Mouse (Mus musculus) layer of hippocampus, postnatal 25 days (tissue): ENCODE results near the gene Dnajc7. TPM values are rescaled to one million over a fixed set of nuclear protein-coding genes. Genes with fewer than 3 reads are reported as not detected.
"Not testable (repeated sequence)": the region's sequence is repeated elsewhere in the genome, so short reads cannot be mapped to it uniquely, and the experiment has no call there.

Experiments
- DNase-seq, 2 experiments: peaks; one replicate each; pipeline ENCODE4 v3.0.0; 2022; ENCODE audit warnings: mixed read lengths in 2 of 2, low spot score in 1 of 2; ENCODE audit errors: extremely low spot score in 1 of 2
- total RNA-seq, 2 experiments: library from RNA; stranded (reverse); gene quantifications; 2 replicates each; pipeline ENCODE4 v1.2.3; 2021

Dnajc7 gene
- total RNA-seq, 2 experiments from 2014 or later: 234 to 286 TPM

DNA sequence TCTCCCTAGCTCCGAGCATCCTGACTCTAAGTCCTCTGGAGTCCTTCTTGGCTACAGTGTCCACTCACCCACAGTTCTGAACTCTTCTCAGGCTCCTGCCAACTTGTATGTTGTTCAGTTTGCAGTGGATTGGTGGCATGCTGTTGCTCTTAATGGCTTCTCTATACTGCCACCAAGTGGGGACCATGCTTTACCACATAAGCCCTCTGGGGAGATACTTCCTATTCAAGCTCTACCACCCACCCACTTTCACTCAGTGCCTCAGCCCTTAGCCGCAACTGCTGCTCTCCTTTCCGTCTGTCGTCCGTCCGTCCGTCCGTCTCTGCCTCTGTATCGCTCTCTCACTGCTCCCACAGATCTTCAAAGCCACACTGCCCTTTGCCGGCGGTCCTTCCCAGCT, 64.4 kb downstream of the Dnajc7 start:
- DNase-seq: peak in 1 of 2 experiments; percentile 48

DNA sequence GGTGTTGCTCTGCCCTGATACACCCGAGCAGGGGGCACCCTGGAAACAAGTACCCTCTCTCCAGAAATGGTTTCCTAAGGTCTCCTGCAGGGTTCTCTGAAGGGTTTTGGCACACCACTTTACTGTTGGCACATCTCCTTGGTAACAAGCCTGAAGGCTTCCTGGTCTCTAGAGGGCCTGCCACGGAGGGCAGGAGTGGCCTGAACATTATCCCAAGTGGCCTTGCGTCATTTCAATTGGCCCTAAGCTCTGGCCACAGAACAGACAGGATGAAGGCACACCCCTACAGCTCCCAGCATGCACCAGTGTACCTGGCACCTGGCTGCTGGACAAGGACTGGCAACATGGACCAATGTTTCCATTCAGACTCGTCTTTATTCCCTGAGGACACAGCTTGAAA, 67.1 kb downstream of the Dnajc7 start:
- DNase-seq: no peak

DNA sequence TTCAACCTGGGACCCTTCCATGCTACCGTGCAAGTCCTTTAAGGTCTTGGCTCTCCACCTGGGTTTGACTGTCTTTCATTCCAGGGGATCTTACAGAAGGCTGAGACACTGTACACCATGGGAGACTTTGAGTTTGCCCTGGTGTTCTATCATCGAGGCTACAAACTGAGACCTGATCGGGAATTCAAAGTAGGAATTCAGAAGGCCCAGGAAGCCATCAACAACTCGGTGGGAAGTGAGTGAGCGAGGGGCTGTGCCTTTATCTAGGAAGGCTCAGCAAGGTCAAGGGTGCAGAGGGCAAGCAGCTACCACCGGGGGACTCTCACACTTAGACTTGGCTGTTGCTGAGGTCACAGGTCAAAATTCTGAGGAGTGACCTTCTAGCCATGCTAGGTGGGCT, 69.9 kb downstream of the Dnajc7 start:
- no peak for DNase-seq

DNA sequence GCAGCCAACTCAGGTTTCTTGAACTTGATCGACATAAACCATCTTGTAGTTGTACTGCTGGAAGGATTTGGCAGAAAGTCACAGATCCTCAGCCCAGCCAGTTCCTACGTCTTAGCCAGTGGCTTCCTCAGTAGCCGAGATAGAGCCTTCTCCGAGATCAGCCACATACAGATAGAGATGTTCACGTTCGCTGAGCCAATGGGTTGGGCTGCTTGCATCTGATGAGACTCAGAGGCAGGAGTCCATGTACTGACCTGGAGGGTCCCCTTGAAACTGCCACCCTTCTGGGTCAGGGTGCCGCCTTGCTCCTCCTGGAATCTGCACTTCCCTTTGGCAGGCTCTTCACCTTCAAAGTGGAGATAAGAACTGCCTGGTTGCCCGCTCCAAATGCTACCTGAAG, 70.5 kb downstream of the Dnajc7 start:
- DNase-seq: no peak

DNA sequence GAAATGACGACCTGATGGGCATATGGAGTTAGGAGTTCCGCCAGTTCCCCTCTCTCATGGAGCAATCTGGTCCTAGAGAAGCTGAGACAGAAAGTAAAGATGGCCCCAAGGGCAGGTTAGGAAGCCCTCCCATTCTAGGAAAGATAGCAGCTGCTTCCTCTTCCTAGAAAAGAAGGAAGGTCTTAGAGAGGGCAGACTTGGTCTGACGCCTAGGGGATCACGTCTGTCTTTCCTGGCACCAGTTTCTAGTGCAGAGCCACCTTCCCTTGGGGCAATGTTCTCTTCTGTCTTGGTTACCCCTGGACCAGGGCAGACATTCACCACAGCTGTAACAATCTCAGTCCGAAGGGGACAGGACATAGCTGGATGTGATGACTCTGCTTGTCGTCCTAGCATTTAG, 71.8 kb downstream of the Dnajc7 start:
- DNase-seq: no peak

DNA sequence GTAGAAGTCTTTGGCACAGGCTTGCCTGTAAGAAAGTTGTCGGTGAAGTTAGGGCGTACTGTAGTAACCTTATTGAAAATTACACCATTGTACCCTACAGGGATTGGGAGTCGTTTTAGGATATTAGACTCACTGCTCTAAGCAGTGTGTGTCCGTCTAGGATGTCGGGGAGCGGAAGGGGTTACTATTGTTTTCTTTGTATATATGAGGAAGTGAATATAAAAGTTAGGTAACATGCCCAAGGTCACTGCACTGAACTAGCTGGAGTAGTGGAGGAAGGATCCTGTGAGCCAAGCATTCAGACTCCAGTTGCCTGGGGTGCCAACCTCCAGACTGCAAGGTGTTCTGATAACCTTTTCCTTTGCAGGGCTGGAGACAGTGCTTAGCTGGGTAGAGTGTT, 73.0 kb downstream of the Dnajc7 start:
- no peak for DNase-seq

DNA sequence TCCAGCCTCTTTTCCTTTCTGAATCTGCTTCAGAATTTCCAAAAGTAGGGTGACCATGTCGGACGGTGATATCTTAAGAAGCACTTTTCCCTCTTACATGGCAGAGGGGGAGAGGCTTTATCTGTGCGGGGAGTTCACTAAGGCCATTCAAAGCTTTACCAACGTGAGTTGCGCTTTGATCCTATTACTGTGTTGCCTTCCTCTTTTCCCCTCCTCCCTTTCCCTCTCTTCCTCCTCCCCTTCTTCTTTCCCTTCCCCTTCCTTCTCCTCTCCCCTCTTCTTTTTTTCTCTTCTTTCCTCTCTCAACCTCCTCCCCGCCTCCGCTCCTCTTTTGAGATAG, 74.3 kb downstream of the Dnajc7 start:
- DNase-seq: no peak

DNA sequence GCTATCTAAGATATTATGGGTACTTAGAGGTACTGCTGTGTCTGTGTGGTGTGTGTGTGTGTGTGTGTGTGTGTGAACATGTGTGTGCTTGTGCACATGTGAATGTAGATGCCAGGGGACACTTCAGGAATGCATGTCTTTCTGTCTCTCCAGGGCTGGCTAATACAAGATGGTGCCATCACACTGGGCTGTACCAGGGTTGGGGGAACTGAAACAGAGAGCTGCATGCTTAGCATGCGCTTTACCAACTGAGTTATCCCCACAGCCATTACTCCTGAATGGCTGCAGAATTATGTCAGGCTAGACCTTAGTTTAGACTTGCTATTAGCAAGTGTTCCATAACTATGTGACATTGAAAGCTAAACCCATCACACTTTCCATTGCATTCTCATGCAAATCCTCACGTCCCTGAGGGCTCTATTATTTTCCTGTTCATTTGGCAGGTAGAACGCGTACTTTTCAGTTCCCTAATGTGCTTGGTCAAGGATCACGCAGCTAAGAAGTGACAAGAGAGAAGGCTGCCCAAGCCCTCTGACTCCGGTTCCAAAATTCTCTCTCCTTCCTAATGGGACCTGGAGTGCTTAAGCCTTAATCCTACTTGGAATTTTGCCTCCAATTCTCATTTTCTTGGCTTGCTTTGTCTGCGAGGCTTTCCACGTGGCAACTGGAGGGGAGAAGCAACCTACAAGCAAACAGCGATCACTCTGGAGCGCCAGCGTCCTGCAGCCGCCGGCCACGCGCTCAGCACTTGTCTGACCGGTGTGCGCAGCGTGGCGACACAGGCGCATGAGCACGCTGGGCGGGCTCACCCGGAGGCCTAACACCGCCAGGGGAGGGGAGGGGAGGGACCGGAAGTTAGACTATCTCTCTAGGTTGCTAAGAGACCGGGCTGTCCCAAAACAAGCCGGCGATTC, 74.9 kb downstream of the Dnajc7 start, which contains the start of gene Ttc25:
TSS of gene Ttc25 (plus strand) at position 776 of the 914 bp plus-strand sequence.
- peak; percentile 53 to 60 for DNase-seq

DNA sequence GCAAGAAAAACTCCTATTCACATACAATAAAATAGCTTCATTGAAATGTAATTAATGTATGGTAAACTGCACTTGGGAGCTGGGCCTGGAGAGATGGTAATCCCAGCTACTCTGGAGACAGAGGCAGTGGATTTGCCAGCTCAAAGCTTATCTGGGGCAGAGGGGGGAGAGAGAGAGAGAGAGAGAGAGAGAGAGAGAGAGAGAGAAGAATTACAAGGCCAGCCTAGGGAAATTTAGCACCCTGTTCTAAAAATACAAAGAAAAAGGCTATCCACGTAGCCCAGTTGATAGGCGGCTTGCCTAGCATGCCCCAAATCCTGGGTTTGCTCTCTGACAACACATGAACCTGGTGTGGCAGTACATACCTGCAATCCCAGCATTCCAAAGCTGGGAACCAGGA, 78.4 kb downstream of the Dnajc7 start:
- DNase-seq: no peak

DNA sequence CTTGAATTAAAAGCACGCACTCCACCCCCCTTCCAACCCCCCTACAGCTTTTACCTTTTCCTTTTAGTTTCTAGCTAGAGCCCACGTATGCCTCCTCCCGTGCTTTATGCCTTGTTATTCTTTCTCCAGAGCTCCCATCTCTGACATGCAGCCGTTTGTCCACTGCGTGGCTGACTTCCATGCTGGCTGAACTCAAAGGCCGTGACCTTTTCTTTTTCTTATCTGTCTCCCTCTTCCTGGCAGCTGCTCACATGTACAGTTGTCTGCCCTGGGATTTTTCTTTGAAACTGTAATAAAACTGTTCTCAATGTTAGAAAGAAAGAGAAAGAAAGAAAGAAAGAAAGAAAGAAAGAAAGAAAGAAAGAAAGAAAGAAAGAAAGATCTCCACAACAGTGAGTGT, 79.0 kb downstream of the Dnajc7 start:
- no peak for DNase-seq

DNA sequence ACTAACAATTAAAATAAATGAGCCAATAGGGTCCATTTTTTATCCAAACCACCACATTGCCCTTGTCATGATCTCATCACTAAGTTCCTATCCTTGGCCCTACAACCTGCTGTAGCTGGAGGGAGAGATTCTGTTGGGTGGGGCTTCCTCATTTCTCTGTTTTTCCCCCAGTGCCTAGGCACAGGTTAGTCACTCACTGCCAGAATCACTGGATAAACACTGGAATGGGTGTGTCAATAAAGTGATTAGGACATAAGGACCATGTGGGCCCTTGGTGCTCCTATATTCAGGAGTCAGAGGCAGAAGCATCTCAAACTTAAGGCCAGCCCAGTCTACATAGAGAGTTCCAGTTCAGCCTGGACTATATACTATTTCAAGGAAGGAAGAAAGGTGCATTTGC, 83.5 kb downstream of the Dnajc7 start:
- DNase-seq: no peak

DNA sequence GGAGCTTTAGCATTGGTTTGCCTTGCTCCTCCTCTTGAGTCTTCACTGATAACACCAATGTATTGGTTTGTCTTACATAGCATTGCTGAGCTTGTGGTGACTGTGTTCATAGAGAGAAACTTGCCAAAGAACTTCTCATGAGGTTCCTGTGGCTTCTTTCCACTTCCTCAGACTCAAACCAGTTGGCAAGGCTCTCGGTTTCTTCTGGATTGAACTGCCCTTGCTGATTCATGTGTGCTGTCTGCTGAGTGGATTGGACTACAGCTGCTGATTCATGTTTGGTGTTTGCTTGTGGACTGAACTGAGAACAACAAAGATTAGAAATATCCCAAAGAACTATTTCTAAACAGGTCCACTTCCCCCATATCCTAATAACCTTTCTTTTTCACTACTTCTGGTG, 84.0 kb downstream of the Dnajc7 start:
- DNase-seq: no peak

DNA sequence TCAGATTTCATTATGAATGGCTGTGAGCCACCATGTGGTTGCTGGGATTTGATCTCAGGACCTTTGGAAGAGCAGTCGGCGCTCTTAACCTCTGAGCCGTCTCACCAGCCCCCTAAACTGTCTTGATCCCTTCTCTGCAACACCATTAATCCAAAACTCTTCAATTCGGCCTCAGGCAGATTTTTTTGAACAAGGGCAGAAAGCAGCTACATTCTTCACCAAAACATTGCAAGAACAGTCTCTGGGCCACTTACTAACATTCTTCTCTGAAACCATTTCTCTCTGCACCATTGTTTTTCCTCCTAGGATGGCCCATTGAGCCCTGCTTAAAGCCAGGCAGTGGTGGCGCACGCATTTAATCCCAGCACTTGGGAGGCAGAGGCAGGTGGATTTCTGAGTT, 85.1 kb downstream of the Dnajc7 start:
- DNase-seq: not testable (repeated sequence)

DNA sequence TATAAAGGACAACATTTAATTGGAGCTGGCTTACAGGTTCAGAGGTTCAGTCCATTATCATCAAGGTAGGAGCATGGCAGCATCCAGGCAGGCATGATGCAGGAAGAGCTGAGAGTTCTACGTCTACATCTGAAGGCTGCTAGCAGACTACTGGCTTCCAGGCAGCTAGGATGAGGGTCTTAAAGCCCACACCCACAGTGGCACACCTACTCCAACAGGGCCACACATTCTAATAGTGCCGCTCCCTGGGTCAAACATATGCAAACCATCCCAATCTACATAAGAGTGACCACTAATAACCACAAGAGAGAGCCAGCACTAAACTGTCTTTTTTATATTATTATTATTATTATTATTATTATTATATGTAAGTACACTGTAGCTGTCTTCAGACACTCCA, 85.6 kb downstream of the Dnajc7 start:
- not testable (repeated sequence) for DNase-seq

DNA sequence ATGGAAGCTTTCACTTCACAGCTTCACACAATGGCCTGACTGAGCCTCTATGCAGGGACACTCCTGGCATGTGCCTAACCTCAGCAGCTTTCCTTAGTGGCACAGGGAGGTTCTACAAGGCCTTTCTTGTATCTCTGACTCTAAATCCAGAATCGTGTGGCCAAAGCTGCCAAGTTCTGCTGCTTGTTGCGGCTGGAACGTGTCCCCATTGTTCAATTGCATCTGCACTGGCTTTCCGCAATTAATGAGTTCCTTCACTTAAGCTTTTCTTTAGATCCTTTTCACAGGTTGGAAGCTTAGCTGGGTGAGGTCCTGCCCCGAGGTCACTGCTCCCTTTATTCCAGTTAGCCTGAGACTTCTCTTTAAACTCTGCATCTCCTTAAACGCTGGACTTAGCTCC, 86.1 kb downstream of the Dnajc7 start:
- DNase-seq: no peak

Other genes with a start within 250 kb of the Dnajc7 start
- 10 to 100 TPM; 33.2 to 36.2 TPM for gene Jup, start 222.4 kb downstream of the Dnajc7 start, total RNA-seq
- gene P3h4, start 205.3 kb downstream of the Dnajc7 start, total RNA-seq: 1 to 10 TPM; 9.2 to 9.8 TPM
- gene Fkbp10, start 204.5 kb downstream of the Dnajc7 start, total RNA-seq: 1 to 10 TPM; 6.8 to 7.4 TPM
- 10 to 100 TPM; 50.2 to 52.4 TPM for gene Nt5c3b, start 178.4 kb downstream of the Dnajc7 start, total RNA-seq
- gene Klhl10, start 178.3 kb downstream of the Dnajc7 start, total RNA-seq: 1 to 10 TPM; 1.1 to 1.6 TPM
- 100 to 1,000 TPM; 106 to 113 TPM for gene Klhl11, start 147.4 kb downstream of the Dnajc7 start, total RNA-seq
- 100 to 1,000 TPM; 107 to 112 TPM for gene Acly, start 92.2 kb downstream of the Dnajc7 start, total RNA-seq
- gene Ttc25, start 74.6 kb downstream of the Dnajc7 start, total RNA-seq: 1 to 10 TPM in 1 of 2 experiments, under 1 TPM in 1; 0.54 to 1.2 TPM
- 100 to 1,000 TPM; 365 to 435 TPM for gene Cnp, start 45.3 kb downstream of the Dnajc7 start, total RNA-seq
- 10 to 100 TPM; 15.1 to 16.5 TPM for gene Nkiras2, start 924 bp downstream of the Dnajc7 start, total RNA-seq
- gene Zfp385c, start 72.3 kb upstream of the Dnajc7 start, total RNA-seq: under 1 TPM in 1 of 2 experiments, not detected in 1; 0.31 TPM
- 1 to 10 TPM; 1.4 to 2.1 TPM for gene Dhx58, start 84.1 kb upstream of the Dnajc7 start, total RNA-seq
- gene Kat2a, start 92.3 kb upstream of the Dnajc7 start, total RNA-seq: 10 to 100 TPM; 55.6 to 55.9 TPM
- gene Hspb9, start 93.7 kb upstream of the Dnajc7 start, total RNA-seq: not detected
- 100 to 1,000 TPM; 141 to 152 TPM for gene Rab5c, start 118.0 kb upstream of the Dnajc7 start, total RNA-seq
- gene Kcnh4, start 139.8 kb upstream of the Dnajc7 start, total RNA-seq: 1 to 10 TPM; 1.1 to 1.8 TPM
- not detected for gene Hcrt, start 142.8 kb upstream of the Dnajc7 start, total RNA-seq
- 1 to 10 TPM; 5.2 to 6.8 TPM for gene Ghdc, start 150.8 kb upstream of the Dnajc7 start, total RNA-seq
- 10 to 100 TPM; 11.5 to 11.7 TPM for gene Stat5b, start 230.6 kb upstream of the Dnajc7 start, total RNA-seq
- gene Stat5a, start 239.2 kb upstream of the Dnajc7 start, total RNA-seq: 1 to 10 TPM; 1.1 to 1.7 TPM